Mouse (Mus musculus) forelimb bud, embryonic 11.5 days (tissue): ENCODE data around the gene 1700001O22Rik.

Source experiments
- DNase-seq: peaks from one replicate; pipeline ENCODE4 v3.0.0-alpha.2; 2012; ENCODE audit warnings: low read depth, low spot score

The 1700001O22Rik gene

GRCm38 (mm10) chr2:30754831-30755230 lies 48.6 kb downstream of the 1700001O22Rik start:
- DNase-seq = no peak

- no peak for DNase-seq
Measured at GRCm38 (mm10) chr2:30753219-30753618, 50.2 kb downstream of the 1700001O22Rik start.

- DNase-seq = no peak
Measured at GRCm38 (mm10) chr2:30752471-30752870, 51.0 kb downstream of the 1700001O22Rik start.

GRCm38 (mm10) chr2:30750025-30750424 lies 53.4 kb downstream of the 1700001O22Rik start:
- no peak for DNase-seq

GRCm38 (mm10) chr2:30747602-30748162 lies 55.8 kb downstream of the 1700001O22Rik start:
- DNase-seq = no peak
